Mouse (Mus musculus) kidney, postnatal 10 days (tissue): ENCODE results near the gene Hyou1.
"Not testable (repeated sequence)": the region's sequence is repeated elsewhere in the genome, so short reads cannot be mapped to it uniquely, and the experiment has no call there.

Experiments used
- DNase-seq: peaks from one replicate; pipeline ENCODE4 v3.0.0; 2021; ENCODE audit warnings: mixed read lengths

Hyou1 gene

GRCm38 (mm10) chr9:44407752-44408097 lies 28.4 kb downstream of the Hyou1 start:
- no peak for DNase-seq

- DNase-seq = not testable (repeated sequence)
These were observed 29.4 kb downstream of the Hyou1 start for GRCm38 (mm10) chr9:44408693-44409092.

GRCm38 (mm10) chr9:44410647-44411336 lies 31.5 kb downstream of the Hyou1 start:
- DNase-seq = no peak

- DNase-seq = no peak
These were observed 32.4 kb downstream of the Hyou1 start for GRCm38 (mm10) chr9:44411601-44412130.

GRCm38 (mm10) chr9:44412306-44412705 lies 33.0 kb downstream of the Hyou1 start:
- no peak for DNase-seq

- no peak for DNase-seq
These were observed 33.5 kb downstream of the Hyou1 start for GRCm38 (mm10) chr9:44412781-44413180.

GRCm38 (mm10) chr9:44417156-44417891 lies 38.0 kb downstream of the Hyou1 start:
- no peak for DNase-seq

GRCm38 (mm10) chr9:44417892-44418363 lies 38.6 kb downstream of the Hyou1 start:
- DNase-seq = peak; percentile 98

GRCm38 (mm10) chr9:44418519-44419385 lies 39.5 kb downstream of the Hyou1 start, which contains the start of gene Ccdc84:
Ccdc84 (minus strand) TSS chr9:44418569.
- DNase-seq = no peak

- DNase-seq = not testable (repeated sequence)
These were observed 40.4 kb downstream of the Hyou1 start for GRCm38 (mm10) chr9:44419730-44420129.

- DNase-seq = no peak
These were observed 41.1 kb downstream of the Hyou1 start for GRCm38 (mm10) chr9:44420280-44420898.

- DNase-seq = no peak
These were observed 44.3 kb downstream of the Hyou1 start for GRCm38 (mm10) chr9:44423576-44423975.

- DNase-seq = no peak
These were observed 53.4 kb downstream of the Hyou1 start for GRCm38 (mm10) chr9:44432577-44433185.

GRCm38 (mm10) chr9:44435747-44436146 lies 56.5 kb downstream of the Hyou1 start:
- no peak for DNase-seq

GRCm38 (mm10) chr9:44440961-44441360 lies 61.7 kb downstream of the Hyou1 start, which contains the start of gene Foxr1:
Foxr1 (minus strand) TSS chr9:44441136.
- DNase-seq = no peak
